Mouse (Mus musculus) midbrain, postnatal 0 days (tissue): ENCODE measurements around the gene Adat3. TPM values are rescaled to one million over a fixed set of nuclear protein-coding genes. Genes with fewer than 3 reads are reported as not detected.

Experiments used
- ATAC-seq: fragments of 200-750 bp; cut with Nextera tagmentation; 2 replicates; pipeline ENCODE4 v1.8.0; 2017; ENCODE audit warnings: moderate number of reproducible peaks, mild to moderate bottlenecking, moderate TSS enrichment, moderate library complexity; ENCODE audit not compliant: low FRiP score
- DNase-seq: peaks from one replicate; pipeline ENCODE4 v3.0.0-alpha.2; 2015; ENCODE audit warnings: low spot score
- H3K27ac ChIP-seq: fragments of 300-500 bp; sonication (generic); 2 replicates; pipeline ENCODE4 v1.5.1; 2014; ENCODE audit warnings: low read depth, mild to moderate bottlenecking, low read length, mixed read lengths
- H3K27me3 ChIP-seq: fragments of 300-500 bp; sonication (generic); 2 replicates; pipeline ENCODE4 v1.6.1; 2014; ENCODE audit warnings: low read length, control low read depth, mixed read lengths; ENCODE audit not compliant: insufficient read depth
- H3K36me3 ChIP-seq: fragments of 300-500 bp; sonication (generic); 2 replicates; pipeline ENCODE4 v1.6.1; 2014; ENCODE audit warnings: low read length, control low read depth, mixed read lengths; ENCODE audit not compliant: insufficient read depth
- H3K4me1 ChIP-seq: fragments of 300-500 bp; sonication (generic); 2 replicates; pipeline ENCODE4 v1.6.1; 2014; ENCODE audit warnings: mild to moderate bottlenecking, control low read depth, antibody characterized with exemption, low read length, mixed read lengths; ENCODE audit not compliant: insufficient read depth
- H3K4me2 ChIP-seq: fragments of 300-500 bp; sonication (generic); 2 replicates; pipeline ENCODE4 v1.6.1; 2014; ENCODE audit warnings: low read depth, mild to moderate bottlenecking, low read length, mixed read lengths; ENCODE audit not compliant: poor library complexity, severe bottlenecking
- H3K4me3 ChIP-seq: fragments of 300-500 bp; sonication (generic); 2 replicates; pipeline ENCODE4 v1.5.1; 2014; ENCODE audit warnings: low read depth, mild to moderate bottlenecking, low read length, moderate library complexity
- H3K9ac ChIP-seq: fragments of 300-500 bp; sonication (generic); replicated peaks from 2 replicates; pipeline ENCODE4 v1.6.1; 2014; ENCODE audit warnings: mild to moderate bottlenecking, low read length, moderate library complexity, mixed read lengths; ENCODE audit not compliant: poor library complexity, severe bottlenecking
- H3K9me3 ChIP-seq: fragments of 300-500 bp; sonication (generic); 2 replicates; pipeline ENCODE4 v1.6.1; 2016; ENCODE audit warnings: low read length, control low read depth
- CTCF ChIP-seq: IDR thresholded peaks from 2 replicates; pipeline ENCODE4 v1.5.1; 2016; ENCODE audit warnings: antibody characterized with exemption, mild to moderate bottlenecking
- WGBS: fragments of 180-500 bp; shearing (Covaris S2); extraction: QIAGEN DNeasy Blood & Tissue Kit; methylation state at CpG from one replicate; pipeline ENCODE4 v1.1.7; 2014; 5-methylcytosine and 5-hydroxymethylcytosine counted together
- polyA plus RNA-seq: library from polyadenylated mRNA; unstranded; fragments of >200 nt; fragmentation: Nextera tagmentation; extraction: Ambion mirVana; gene quantifications from 2 replicates; pipeline ENCODE4 v1.2.1, GENCODE M21; 2015
- total RNA-seq: library from RNA; depleted of rRNA; stranded (reverse); fragments of >200 nt; gene quantifications from 2 replicates; pipeline ENCODE4 v1.2.3, GENCODE M21; 2014

The Adat3 gene
- total and polyA plus RNA-seq, 2 experiments from 2014 or later: 4.9 to 6.2 TPM

DNA sequence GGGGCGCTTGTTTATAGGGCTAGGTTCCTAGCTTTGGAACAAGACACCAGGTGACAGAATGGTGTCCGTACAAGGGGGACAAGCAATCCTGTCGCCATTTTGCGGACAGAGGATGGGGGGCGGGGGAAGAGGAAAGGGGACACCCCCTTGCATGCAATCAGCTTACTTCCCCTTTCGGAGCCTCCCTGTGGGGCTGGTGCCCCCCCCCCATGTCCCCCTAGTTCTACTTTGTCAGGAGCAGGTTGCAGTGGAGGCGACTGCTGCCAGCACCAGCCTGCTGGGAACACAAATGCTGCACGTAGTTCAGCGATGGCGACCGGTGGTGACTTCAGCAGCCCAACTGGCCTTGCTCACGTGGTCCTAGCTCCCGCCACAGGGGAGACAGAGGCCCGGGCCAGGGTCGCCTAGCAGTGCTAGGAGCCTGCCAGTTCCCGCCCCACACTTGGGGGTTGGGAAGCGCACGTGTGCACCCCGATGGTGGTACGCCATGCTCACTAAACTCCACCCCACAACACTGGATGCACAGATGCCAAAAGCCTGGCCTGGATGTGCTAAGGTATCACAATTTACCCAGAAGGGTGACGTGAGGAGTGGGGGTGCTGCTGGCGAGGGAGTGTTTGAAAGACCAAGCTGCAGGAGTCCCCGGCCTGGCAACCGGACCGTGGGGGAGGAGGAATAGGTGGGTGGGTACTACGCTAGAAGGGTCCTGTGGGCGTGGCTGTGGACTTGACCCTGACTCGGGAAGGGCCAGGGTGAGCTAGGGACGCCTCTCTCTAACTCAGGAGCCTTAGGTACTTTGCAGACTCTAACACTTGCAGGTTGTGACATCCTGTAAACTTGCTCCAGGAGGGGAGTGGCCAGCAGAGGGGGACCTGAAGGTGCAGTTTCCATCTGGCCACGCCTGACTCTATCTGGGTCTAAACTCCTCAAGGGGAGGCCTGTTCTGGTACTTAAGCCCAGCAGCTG lies 31.5 kb upstream of the Adat3 start:
- ATAC-seq: peak; percentile 35; the same call in 1 of the 2 replicates
- H3K4me3 ChIP-seq: no peak overlapping the region

DNA sequence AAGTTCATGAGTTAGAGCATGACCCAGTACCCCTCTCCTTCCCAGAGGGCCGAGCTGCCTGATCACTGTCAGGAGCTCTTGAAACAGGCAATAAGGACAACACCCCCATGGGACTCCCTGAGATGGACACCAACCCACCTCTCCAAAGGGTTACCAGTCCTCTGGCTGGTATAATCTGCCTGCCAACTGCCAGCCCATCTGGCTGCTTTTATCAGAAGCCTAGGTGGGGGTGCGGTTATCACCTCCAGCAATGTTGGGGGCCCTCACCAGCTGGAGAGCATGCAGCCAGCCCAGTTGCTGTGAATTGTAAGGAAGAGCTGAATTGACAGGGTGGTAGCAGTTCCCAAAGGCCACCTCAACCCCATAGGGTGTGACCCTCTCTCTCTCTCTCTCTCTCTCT lies 30.2 kb upstream of the Adat3 start:
- no peak for DNase-seq
- TF ChIP-seq CTCF: no peak
- 91% methylated on average over 2 of the region's 2 CpGs for WGBS

More for the DNA sequence above, 31.5 kb upstream of the Adat3 start:
- TF ChIP-seq CTCF: no peak
- H3K27me3 ChIP-seq: no peaks in the 10 kb centered on the region
- H3K9ac ChIP-seq: 0 out of 2 replicates have a peak overlapping the region, but pooled peaks have one; percentile 19
- peak; percentile 62 for DNase-seq
- peaks cover 15% of the 10 kb centered on the region for H3K36me3 ChIP-seq
- H3K9me3 ChIP-seq: no peaks in the 10 kb centered on the region
- peak overlapping the region; percentile 16 for H3K4me2 ChIP-seq
- WGBS: 18% methylated on average over 30 of the region's 30 CpGs
- 0 out of 2 replicates have a peak overlapping the region, but pooled peaks have one; percentile 18 for H3K27ac ChIP-seq
- H3K4me1 ChIP-seq: peaks cover 18% of the 10 kb centered on the region

DNA sequence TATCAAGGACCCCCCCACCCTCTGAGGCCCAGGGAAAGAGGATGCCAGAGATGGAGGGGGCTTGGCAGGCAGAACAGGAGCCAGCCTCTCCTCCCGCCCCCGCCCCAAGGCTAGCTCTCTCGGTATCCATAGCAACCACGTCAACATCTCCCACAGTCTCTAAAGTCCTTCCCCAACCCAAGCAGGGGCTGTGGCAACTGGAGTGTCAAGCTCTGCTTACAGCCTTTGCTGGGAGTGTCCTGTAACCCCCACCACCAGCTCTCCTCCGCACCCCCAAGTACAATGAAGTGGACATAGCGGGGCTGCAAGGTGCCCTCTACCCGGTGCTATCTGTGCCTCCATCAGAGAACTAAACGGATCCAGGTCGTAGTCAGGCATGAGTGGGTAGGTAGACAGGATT lies 28.7 kb upstream of the Adat3 start:
- DNase-seq: peak; percentile 44
- TF ChIP-seq CTCF: no peak
- no peak for ATAC-seq
- H3K27me3 ChIP-seq: no peaks in the 10 kb centered on the region
- H3K27ac ChIP-seq: no peak overlapping the region
- H3K36me3 ChIP-seq: peaks cover under 1% of the 10 kb centered on the region; the same call in 1 of the 2 replicates
- peak overlapping the region; percentile 24; the same call in 1 of the 2 replicates for H3K4me2 ChIP-seq
- H3K4me1 ChIP-seq: peaks cover 11% of the 10 kb centered on the region
- no peaks in the 10 kb centered on the region for H3K9me3 ChIP-seq
- 53% methylated on average over 8 of the region's 9 CpGs for WGBS
- no peak overlapping the region for H3K4me3 ChIP-seq
- H3K9ac ChIP-seq: peak overlapping the region; percentile 29; the same call in 1 of the 2 replicates

More for the DNA sequence above, 30.2 kb upstream of the Adat3 start:
- no peak overlapping the region for H3K4me2 ChIP-seq
- no peaks in the 10 kb centered on the region for H3K9me3 ChIP-seq
- H3K4me3 ChIP-seq: no peak overlapping the region
- ATAC-seq: no peak
- no peak overlapping the region for H3K27ac ChIP-seq
- H3K4me1 ChIP-seq: peaks cover 11% of the 10 kb centered on the region
- peaks cover 12% of the 10 kb centered on the region for H3K36me3 ChIP-seq
- H3K9ac ChIP-seq: no peak overlapping the region
- no peaks in the 10 kb centered on the region for H3K27me3 ChIP-seq

DNA sequence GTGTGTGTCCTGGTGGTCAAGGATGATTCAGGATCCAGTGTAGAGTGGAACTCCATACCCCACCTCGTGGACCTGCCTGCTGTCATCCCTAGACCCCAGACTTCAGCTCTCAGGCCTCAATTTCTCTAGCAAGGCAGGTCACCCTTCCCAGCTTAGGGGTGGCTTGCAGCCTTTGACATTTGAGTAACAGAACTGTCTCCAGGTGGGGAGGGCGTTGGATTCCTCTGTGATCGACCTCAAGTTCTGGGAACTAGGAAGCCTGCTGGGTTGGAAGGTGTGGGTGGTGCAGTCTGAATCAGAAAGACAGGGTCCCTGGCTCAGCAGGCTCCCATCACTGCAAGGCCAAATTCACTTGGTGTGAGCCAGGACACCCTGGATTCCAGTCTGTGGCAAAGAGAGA lies 27.8 kb upstream of the Adat3 start:
- no peaks in the 10 kb centered on the region for H3K27me3 ChIP-seq
- 75% methylated on average over 3 of the region's 3 CpGs for WGBS
- no peaks in the 10 kb centered on the region for H3K36me3 ChIP-seq
- H3K4me2 ChIP-seq: peak overlapping the region; percentile 89
- H3K4me3 ChIP-seq: peak overlapping the region; percentile 82; the same call in 1 of the 2 replicates
- H3K4me1 ChIP-seq: peaks cover 11% of the 10 kb centered on the region
- H3K9me3 ChIP-seq: no peaks in the 10 kb centered on the region
- ATAC-seq (no peak), DNase-seq (no peak)
- no peak for TF ChIP-seq CTCF
- no peak overlapping the region for H3K27ac ChIP-seq
- H3K9ac ChIP-seq: no peak overlapping the region

DNA sequence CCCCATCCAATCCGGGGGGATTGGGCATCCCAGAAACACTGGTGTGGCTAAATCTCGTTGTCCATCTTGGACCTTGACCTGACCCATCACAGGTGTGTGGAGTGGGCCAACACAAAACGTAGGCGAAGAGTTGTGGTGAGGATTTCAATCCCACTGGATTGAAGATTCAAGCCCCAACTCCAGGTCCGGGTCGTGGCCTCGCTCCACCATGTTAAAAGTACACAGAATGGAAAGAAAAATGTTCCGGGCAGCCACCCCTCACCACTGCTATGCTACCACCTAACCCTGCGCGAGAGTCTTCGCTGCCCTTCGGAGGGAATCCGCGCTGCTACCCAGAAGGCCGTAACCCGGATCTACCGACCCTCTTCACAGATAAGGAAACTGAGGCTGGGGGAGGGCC lies 26.8 kb upstream of the Adat3 start:
- Histone ChIP-seq H3K4me1 (peaks cover 11% of the 10 kb centered on the region), H3K27me3 (no peaks in the 10 kb centered on the region), H3K4me2 (peak overlapping the region; percentile 89), H3K9ac (peak overlapping the region; percentile 83), H3K9me3 (no peaks in the 10 kb centered on the region), H3K36me3 (no peaks in the 10 kb centered on the region), H3K4me3 (peak overlapping the region; percentile 82), H3K27ac (no peak overlapping the region)
- no peak for TF ChIP-seq CTCF
- DNase-seq (no peak), ATAC-seq (no peak)
- 17% methylated on average over 17 of the region's 17 CpGs for WGBS
